In the genomic region with DNA sequence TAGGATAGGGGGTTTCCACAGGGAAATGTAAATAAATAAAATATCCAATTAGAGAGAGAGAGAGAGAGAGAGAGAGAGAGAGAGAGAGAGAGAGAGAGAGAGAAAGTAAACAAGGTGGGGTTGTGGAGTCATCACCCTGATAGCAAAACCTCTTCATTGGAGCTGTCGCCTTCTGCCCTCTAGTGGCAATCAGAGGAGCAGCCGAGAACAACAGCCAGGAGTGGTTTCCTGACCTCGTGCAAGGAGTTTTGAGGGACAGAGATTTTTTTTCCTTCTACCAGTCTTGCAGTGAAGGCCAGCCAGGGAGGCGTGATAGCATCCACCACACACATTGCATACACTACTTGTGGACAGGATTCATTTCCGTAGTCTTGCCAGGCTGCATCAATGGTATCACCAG, we compare ENCODE assay signal across 8 mouse cellular contexts. TPM values are rescaled to one million over a fixed set of nuclear protein-coding genes. Genes with fewer than 3 reads are reported as not detected.
DNase-seq lines count a peak whose midpoint lies in the region; ATAC-seq and TF ChIP-seq lines count a peak whose summit lies in the region.

No protein-coding gene starts in this region.

- H3K36me3 ChIP-seq in kidney, adult 2 months (ENCODE audit: control insufficient read depth, insufficient read depth, low read length): no peaks in the 10 kb centered on the region
- no peaks in the 10 kb centered on the region for H3K36me3 ChIP-seq in kidney, embryonic 16.5 days (ENCODE audit: insufficient read depth, low read length)
- no peaks in the 10 kb centered on the region for H3K36me3 ChIP-seq in E14TG2a.4 (ENCODE audit: insufficient read depth, low read length)

- H3K4me2 ChIP-seq in kidney, embryonic 16.5 days (replicated peaks; ENCODE audit: low read depth, low read length): no peak overlapping the region

- peak; percentile 86 for TF ChIP-seq CTCF in kidney, adult 2 months (conservative IDR thresholded peaks at IDR 0.05; ENCODE audit: insufficient read depth, insufficient read length, low read depth, low read length)
- TF ChIP-seq CTCF in E14TG2a.4 (conservative IDR thresholded peaks at IDR 0.05; ENCODE audit: low read length): peak; percentile 72
- peak; percentile 52; the same call in 1 of the 2 replicates for TF ChIP-seq CTCF in olfactory bulb, adult 2 months (IDR thresholded peaks at IDR 0.05; ENCODE audit: insufficient read depth, low read depth, low read length)

- no peaks in the 10 kb centered on the region for H3K27me3 ChIP-seq in kidney, adult 2 months (replicated peaks; ENCODE audit: control insufficient read depth, insufficient read depth, low read length)
- no peaks in the 10 kb centered on the region for H3K27me3 ChIP-seq in kidney, embryonic 16.5 days (ENCODE audit: insufficient read depth, low read length)
- peaks cover 22% of the 10 kb centered on the region for H3K27me3 ChIP-seq in E14TG2a.4 (ENCODE audit: insufficient read depth, low read length)

- H3K9ac ChIP-seq in kidney, embryonic 16.5 days (replicated peaks; ENCODE audit: low read length): no peak overlapping the region

- 7% methylated on average over 5 of the region's 5 CpGs for WGBS in kidney, adult 2 months
- 7% methylated on average over 5 of the region's 5 CpGs for WGBS in kidney, embryonic 16.5 days
- 6% methylated on average over 5 of the region's 5 CpGs for WGBS in olfactory bulb, adult 2 months

- H3K27ac ChIP-seq in kidney, adult 2 months (ENCODE audit: insufficient read depth, low read depth, low read length): no peak overlapping the region
- H3K27ac ChIP-seq in kidney, embryonic 16.5 days (ENCODE audit: low read length): no peak overlapping the region
- H3K27ac ChIP-seq in olfactory bulb, adult 2 months (ENCODE audit: insufficient read depth, low read depth, low read length): no peak overlapping the region

- no peak overlapping the region for H3K4me3 ChIP-seq in kidney, adult 2 months (ENCODE audit: insufficient read depth, low read depth, low read length)
- H3K4me3 ChIP-seq in kidney, embryonic 16.5 days (ENCODE audit: low read length): no peak overlapping the region
- no peak overlapping the region for H3K4me3 ChIP-seq in E14TG2a.4 (replicated peaks; ENCODE audit: low read length)
- H3K4me3 ChIP-seq in olfactory bulb, adult 2 months (ENCODE audit: insufficient read depth, low read depth, low read length): no peak overlapping the region

- no peaks in the 10 kb centered on the region for H3K9me3 ChIP-seq in kidney, embryonic 16.5 days (ENCODE audit: low read length)
- H3K9me3 ChIP-seq in E14TG2a.4 (ENCODE audit: low read length): no peaks in the 10 kb centered on the region

- no peak for TF ChIP-seq POLR2A in kidney, adult 2 months (IDR thresholded peaks at IDR 0.05; ENCODE audit: low read depth, low read length)
- no peak for TF ChIP-seq POLR2A in olfactory bulb, adult 2 months (IDR thresholded peaks at IDR 0.05; ENCODE audit: insufficient read depth, low read depth, low read length)

- ATAC-seq in kidney, embryonic 16.5 days (ENCODE audit: low FRiP score, low TSS enrichment): no peak

- DNase-seq in kidney, adult 2 months: peak; percentile 70
- peak; percentile 77 for DNase-seq in adrenal gland, adult 2 months
- peak; percentile 65 for DNase-seq in embryo, embryonic 11 days
- DNase-seq in kidney, postnatal 4 days: peak; percentile 68 to 74
- DNase-seq in frontal cortex, postnatal 14 days (ENCODE audit: low spot score in 2 of 2): no peak

- H3K4me1 ChIP-seq in kidney, adult 2 months (ENCODE audit: control insufficient read depth, insufficient read depth, low read length): peaks cover 3% of the 10 kb centered on the region; the same call in 1 of the 2 replicates
- peaks cover 8% of the 10 kb centered on the region for H3K4me1 ChIP-seq in kidney, embryonic 16.5 days (ENCODE audit: insufficient read depth, low read length)
- H3K4me1 ChIP-seq in E14TG2a.4 (replicated peaks; ENCODE audit: low read depth, low read length): peaks cover 16% of the 10 kb centered on the region
- peaks cover 10% of the 10 kb centered on the region for H3K4me1 ChIP-seq in olfactory bulb, adult 2 months (ENCODE audit: control insufficient read depth, insufficient read depth, low read length)

RNA-seq across cellular contexts. Expression of gene Tex261, which starts 3.4 kb away (rescaled TPM):
- polyA plus RNA-seq in kidney, adult 2 months (2012; rRNA removed): 156 and 169 TPM in 2 replicates
- polyA plus RNA-seq in kidney, embryonic 16.5 days (2015; fragmentation: Nextera tagmentation; extraction: Ambion mirVana): 98.9 and 101 TPM in 2 replicates
- 100 to 1,000 TPM; 181 to 195 TPM for total RNA-seq in adrenal gland, adult 2 months (2021)
- 148 and 156 TPM in 2 replicates for polyA plus RNA-seq in adrenal gland, adult 2 months (2012; rRNA removed)
- 568 TPM in 1 of 2 replicates, not detected in the other for polyA plus RNA-seq in olfactory bulb, adult 2 months (2012; ENCODE audit: insufficient read depth, insufficient read length, low replicate concordance, missing spikeins)

RNA-seq across cellular contexts. Expression of gene Nagk, which starts 15.8 kb away (rescaled TPM):
- polyA plus RNA-seq in kidney, adult 2 months (2012; rRNA removed): 32.2 and 38.6 TPM in 2 replicates
- 60.7 and 60.9 TPM in 2 replicates for polyA plus RNA-seq in kidney, embryonic 16.5 days (2015; fragmentation: Nextera tagmentation; extraction: Ambion mirVana)
- total RNA-seq in adrenal gland, adult 2 months (2021): 10 to 100 TPM; 39.9 to 46.9 TPM
- polyA plus RNA-seq in adrenal gland, adult 2 months (2012; rRNA removed): 23.2 and 29.4 TPM in 2 replicates
- polyA plus RNA-seq in olfactory bulb, adult 2 months (2012; ENCODE audit: insufficient read depth, insufficient read length, low replicate concordance, missing spikeins): not detected in 2 replicates

RNA-seq across cellular contexts. Expression of gene Ankrd53, which starts 16.6 kb away (rescaled TPM):
- 0.14 TPM in 2 replicates for polyA plus RNA-seq in kidney, adult 2 months (2012; rRNA removed)
- 0.19 and 0.30 TPM in 2 replicates for polyA plus RNA-seq in kidney, embryonic 16.5 days (2015; fragmentation: Nextera tagmentation; extraction: Ambion mirVana)
- total RNA-seq in adrenal gland, adult 2 months (2021): not detected
- 0.06 TPM in 1 of 2 replicates, not detected in the other for polyA plus RNA-seq in adrenal gland, adult 2 months (2012; rRNA removed)
- not detected in 2 replicates for polyA plus RNA-seq in olfactory bulb, adult 2 months (2012; ENCODE audit: insufficient read depth, insufficient read length, low replicate concordance, missing spikeins)

RNA-seq across cellular contexts. Expression of gene Atp6v1b1, which starts 36.2 kb away (rescaled TPM):
- polyA plus RNA-seq in kidney, adult 2 months (2012; rRNA removed): 137 and 154 TPM in 2 replicates
- polyA plus RNA-seq in kidney, embryonic 16.5 days (2015; fragmentation: Nextera tagmentation; extraction: Ambion mirVana): 14.1 and 15.8 TPM in 2 replicates
- total RNA-seq in adrenal gland, adult 2 months (2021): not detected
- polyA plus RNA-seq in adrenal gland, adult 2 months (2012; rRNA removed): not detected in 2 replicates
- not detected in 2 replicates for polyA plus RNA-seq in olfactory bulb, adult 2 months (2012; ENCODE audit: insufficient read depth, insufficient read length, low replicate concordance, missing spikeins)

RNA-seq across cellular contexts. Expression of gene Paip2b, which starts 52.5 kb away (rescaled TPM):
- polyA plus RNA-seq in kidney, adult 2 months (2012; rRNA removed): 7.1 and 10.0 TPM in 2 replicates
- 17.4 and 18.1 TPM in 2 replicates for polyA plus RNA-seq in kidney, embryonic 16.5 days (2015; fragmentation: Nextera tagmentation; extraction: Ambion mirVana)
- 10 to 100 TPM; 22.0 to 36.9 TPM for total RNA-seq in adrenal gland, adult 2 months (2021)
- 3.6 and 5.0 TPM in 2 replicates for polyA plus RNA-seq in adrenal gland, adult 2 months (2012; rRNA removed)
- not detected in 2 replicates for polyA plus RNA-seq in olfactory bulb, adult 2 months (2012; ENCODE audit: insufficient read depth, insufficient read length, low replicate concordance, missing spikeins)

Comparison
In these comparisons a context has a peak if more than half of its experiments do, and no peak if none do; other contexts are left out.
1. DNase-seq: peak in kidney, adult 2 months (single experiment), adrenal gland, adult 2 months (single experiment), embryo, embryonic 11 days (single experiment) and kidney, postnatal 4 days (2 of 2); none in frontal cortex, postnatal 14 days (0 of 2).
2. RNA of gene Nagk, which starts 15.8 kb away (polyA plus RNA-seq): 60.7 to 60.9 TPM in kidney, embryonic 16.5 days, 32.2 to 38.6 TPM in kidney, adult 2 months and 23.2 to 29.4 TPM in adrenal gland, adult 2 months; not detected in olfactory bulb, adult 2 months; every median in the first group is over 10 times any median in the second.
3. Peak in every context shown above with its lines, with median percentiles within 50 percentile points of each other: CTCF ChIP-seq.